Mouse (Mus musculus) forelimb bud, embryonic 11.5 days (tissue): ENCODE data around the gene Cfhr1.

Experiments used
- DNase-seq: peaks from one replicate; pipeline ENCODE4 v3.0.0-alpha.2; 2012; ENCODE audit warnings: low read depth, low spot score

The Cfhr1 gene

DNA sequence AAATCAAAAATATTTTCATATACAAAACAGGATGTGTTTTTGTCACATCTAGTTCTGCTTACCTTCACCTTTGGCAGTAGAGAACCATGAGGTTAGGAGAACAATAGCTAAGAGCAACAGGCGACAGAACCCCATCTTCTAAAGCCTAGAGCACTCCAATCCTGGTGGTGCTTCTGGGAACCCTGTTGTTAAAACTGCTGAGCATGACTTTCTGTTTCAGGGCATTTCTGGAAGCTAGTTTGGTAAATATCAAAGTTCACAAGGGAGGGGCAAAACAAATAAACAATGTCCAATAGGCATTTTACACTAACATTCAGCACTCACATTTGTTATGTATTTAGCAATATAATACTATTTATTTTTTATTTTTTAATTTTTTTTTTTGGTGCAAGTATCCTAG, at the start of gene Cfhr1:
Gene Cfhr1, minus strand, starts transcription at position 249 of the 400 bp plus-strand sequence.
- no peak for DNase-seq

DNA sequence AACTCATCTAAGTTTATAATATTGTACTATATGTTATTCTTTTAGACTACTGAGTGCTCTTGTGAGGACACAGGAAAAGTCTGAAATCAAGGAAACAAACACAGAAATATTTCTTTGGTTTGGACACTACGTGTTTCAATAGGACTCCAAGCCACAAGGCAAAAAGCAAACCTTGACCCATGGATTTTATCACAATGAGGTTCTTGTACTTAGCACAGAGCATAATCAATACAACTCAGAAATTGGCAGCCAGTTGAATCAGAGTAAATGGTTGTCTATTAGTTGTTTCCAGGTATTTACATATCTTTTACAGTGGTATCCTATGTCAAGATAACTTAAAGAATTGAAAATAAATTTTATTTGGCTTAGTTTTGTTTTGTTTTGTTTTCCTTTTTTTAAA, 8.8 kb downstream of the Cfhr1 start:
- DNase-seq: no peak

DNA sequence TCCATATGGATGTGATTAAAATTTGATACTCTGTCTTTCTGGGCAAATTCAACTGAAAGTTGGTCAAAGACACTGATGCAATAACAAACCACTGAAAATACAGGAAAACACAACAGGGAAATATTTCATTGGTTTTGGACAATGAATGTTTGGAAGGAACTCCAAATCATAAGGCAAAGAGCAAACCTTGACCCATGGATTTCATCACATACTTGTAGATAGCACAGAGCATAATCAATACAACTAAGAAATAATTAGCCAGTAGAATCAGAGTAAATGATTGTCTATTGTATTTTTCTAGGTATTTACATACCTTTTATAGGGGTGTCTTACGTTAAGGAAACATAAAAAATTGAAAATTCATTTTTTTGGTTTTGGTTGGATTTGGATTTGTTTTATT, 11.5 kb downstream of the Cfhr1 start:
- no peak for DNase-seq

DNA sequence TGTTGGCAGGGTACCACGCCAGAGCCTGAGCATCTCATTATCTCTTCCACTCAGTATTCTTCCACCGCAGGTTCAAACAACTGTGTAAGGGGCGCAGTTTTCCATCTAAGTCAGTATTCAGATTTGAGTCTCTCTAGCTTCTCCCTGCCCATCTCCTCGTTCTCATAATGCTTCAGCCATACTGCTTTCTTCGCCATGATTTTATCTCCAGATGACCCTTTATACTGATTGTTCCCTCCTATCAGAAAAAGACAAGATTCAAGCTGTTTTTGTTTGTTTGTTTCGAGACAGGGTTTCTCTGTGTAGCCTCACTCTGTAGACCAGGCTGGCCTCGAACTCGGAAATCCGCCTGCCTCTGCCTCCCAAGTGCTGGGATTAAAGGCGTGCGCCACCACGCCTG, 45.5 kb downstream of the Cfhr1 start:
- DNase-seq: no peak

DNA sequence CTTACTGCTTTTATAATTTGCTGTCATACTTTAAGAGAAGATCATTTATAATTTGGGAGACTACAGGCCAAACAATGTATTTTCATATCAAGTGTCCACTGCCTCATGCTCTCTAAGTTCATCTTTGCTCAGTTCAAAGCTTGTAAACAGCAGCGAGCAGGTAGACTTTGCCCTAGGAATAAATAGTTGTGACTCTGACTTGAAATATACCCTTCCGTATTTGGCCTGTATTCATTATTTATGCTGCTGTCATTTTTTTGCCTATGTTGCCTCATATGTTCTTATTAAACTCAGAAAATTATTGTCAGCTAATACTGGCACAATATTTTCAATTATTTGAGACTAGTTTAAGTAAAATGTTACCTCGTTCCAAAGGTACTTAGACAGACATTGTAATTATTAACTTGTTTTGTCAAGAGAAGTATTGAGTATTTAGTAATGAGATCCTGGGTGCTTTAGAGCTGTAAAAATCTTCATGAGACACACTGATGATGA, 58.8 kb downstream of the Cfhr1 start, which contains the start of gene F13b:
Gene F13b, plus strand, starts transcription at position 445 of the 495 bp plus-strand sequence.
- DNase-seq: no peak

GRCm38 (mm10) chr1:139499751-139500150, 60.3 kb downstream of the Cfhr1 start:
- no peak for DNase-seq
